13 mouse cellular contexts compared by ENCODE assay signal in genomic region chr6:100206261-100206660, GRCm38 (mm10).
DNase-seq lines count a peak whose midpoint lies in the region; ATAC-seq and TF ChIP-seq lines count a peak whose summit lies in the region.
"Had no signal": no experiment of that assay in that cellular context is flagged by ENCODE, and none has a peak within 500 bp of the region (broad histone marks: within the 10 kb centered on the region; RNA-seq: fewer than 3 reads in every experiment).

No protein-coding gene starts in this region.

- H3K36me3 ChIP-seq in heart, embryonic 10.5 days: no peaks in the 10 kb centered on the region
- H3K36me3 ChIP-seq in kidney, embryonic 16.5 days (ENCODE audit: insufficient read depth, low read length): no peaks in the 10 kb centered on the region
- H3K36me3 ChIP-seq in E14TG2a.4 (ENCODE audit: insufficient read depth, low read length): no peaks in the 10 kb centered on the region
- no peaks in the 10 kb centered on the region for H3K36me3 ChIP-seq in forebrain, embryonic 14.5 days (ENCODE audit: control insufficient read depth, insufficient read depth, low read length)

- 0 out of 2 replicates have a peak overlapping the region, but pooled peaks have one; percentile 44 for H3K4me3 ChIP-seq in heart, embryonic 10.5 days
- H3K4me3 ChIP-seq in kidney, embryonic 16.5 days (ENCODE audit: low read length): no peak overlapping the region
- H3K4me3 ChIP-seq in E14TG2a.4 (replicated peaks; ENCODE audit: low read length): 0 out of 2 replicates have a peak overlapping the region, but pooled peaks have one; percentile 23
- H3K4me3 ChIP-seq in forebrain, embryonic 14.5 days (ENCODE audit: low read depth, low read length): no peak overlapping the region

- WGBS in heart, embryonic 10.5 days: 58% methylated on average over 1 of the region's 1 CpGs
- WGBS in kidney, embryonic 16.5 days: 50% methylated on average over 1 of the region's 1 CpGs
- 59% methylated on average over 1 of the region's 1 CpGs for WGBS in forebrain, embryonic 14.5 days

- TF ChIP-seq CTCF in E14TG2a.4 (conservative IDR thresholded peaks at IDR 0.05; ENCODE audit: low read length): no peak

- ATAC-seq in kidney, embryonic 16.5 days (ENCODE audit: low FRiP score, low TSS enrichment): 0 out of 2 replicates have a peak, but pooled peaks have one; percentile 10
- ATAC-seq in forebrain, embryonic 14.5 days: no peak
- ATAC-seq: inflammation-experienced regulatory T-cells, adult 6 months had no signal

- no peak overlapping the region for H3K4me2 ChIP-seq in kidney, embryonic 16.5 days (replicated peaks; ENCODE audit: low read depth, low read length)
- H3K4me2 ChIP-seq in forebrain, embryonic 14.5 days (ENCODE audit: low read length): no peak overlapping the region

- no peak overlapping the region for H3K9ac ChIP-seq in kidney, embryonic 16.5 days (replicated peaks; ENCODE audit: low read length)
- no peak overlapping the region for H3K9ac ChIP-seq in forebrain, embryonic 14.5 days (ENCODE audit: low read length)
- H3K9ac ChIP-seq: liver, embryonic 14.5 days had no signal

- peaks cover 46% of the 10 kb centered on the region for H3K27me3 ChIP-seq in heart, embryonic 10.5 days (ENCODE audit: insufficient read depth, poor library complexity, severe bottlenecking)
- peaks cover 16% of the 10 kb centered on the region for H3K27me3 ChIP-seq in kidney, embryonic 16.5 days (ENCODE audit: insufficient read depth, low read length)
- peaks cover 43% of the 10 kb centered on the region for H3K27me3 ChIP-seq in E14TG2a.4 (ENCODE audit: insufficient read depth, low read length)
- no peaks in the 10 kb centered on the region for H3K27me3 ChIP-seq in forebrain, embryonic 14.5 days (replicated peaks; ENCODE audit: control insufficient read depth, insufficient read depth, low read length)

- no peaks in the 10 kb centered on the region for H3K9me3 ChIP-seq in heart, embryonic 10.5 days
- H3K9me3 ChIP-seq in kidney, embryonic 16.5 days (ENCODE audit: low read length): no peaks in the 10 kb centered on the region
- no peaks in the 10 kb centered on the region for H3K9me3 ChIP-seq in E14TG2a.4 (ENCODE audit: low read length)
- H3K9me3 ChIP-seq in forebrain, embryonic 14.5 days (replicated peaks; ENCODE audit: control insufficient read depth, low read length): no peaks in the 10 kb centered on the region

- peak overlapping the region; percentile 81 for H3K27ac ChIP-seq in heart, embryonic 10.5 days
- no peak overlapping the region for H3K27ac ChIP-seq in kidney, embryonic 16.5 days (ENCODE audit: low read length)
- 0 out of 2 replicates have a peak overlapping the region, but pooled peaks have one; percentile 11 for H3K27ac ChIP-seq in forebrain, embryonic 14.5 days (ENCODE audit: low read depth, low read length)
- H3K27ac ChIP-seq: liver, embryonic 14.5 days had no signal

- peaks cover 49% of the 10 kb centered on the region for H3K4me1 ChIP-seq in heart, embryonic 10.5 days
- peaks cover 21% of the 10 kb centered on the region for H3K4me1 ChIP-seq in kidney, embryonic 16.5 days (ENCODE audit: insufficient read depth, low read length)
- peaks cover 79% of the 10 kb centered on the region for H3K4me1 ChIP-seq in E14TG2a.4 (replicated peaks; ENCODE audit: low read depth, low read length)
- H3K4me1 ChIP-seq in forebrain, embryonic 14.5 days (ENCODE audit: control insufficient read depth, insufficient read depth, low read length): peaks cover 17% of the 10 kb centered on the region

- intact Hi-C loops in heart, postnatal 14 days (cut with DNase I): no loop called here

- DNase-seq in heart, embryonic 10.5 days (ENCODE audit: low spot score): no peak
- DNase-seq in heart, postnatal 14 days: no peak
- no peak for DNase-seq in kidney, postnatal 25 days
- no peak for DNase-seq in forebrain, embryonic 14.5 days (ENCODE audit: low spot score)
- DNase-seq in lung, adult 18-20 months: no peak
- DNase-seq in lung, postnatal 10 days: no peak
- DNase-seq: cerebellum, adult 18-20 months; cerebellum, postnatal 36 days; gastrocnemius, postnatal 14 days had no signal

Comparison
In these comparisons a context has a peak if more than half of its experiments do, and no peak if none do; other contexts are left out.
1. H3K4me3 ChIP-seq: peak in heart, embryonic 10.5 days (single experiment) and E14TG2a.4 (single experiment); none in kidney, embryonic 16.5 days (single experiment) and forebrain, embryonic 14.5 days (single experiment).